Mouse (Mus musculus) kidney, postnatal 0 days (tissue): ENCODE results near the gene Slc39a3. TPM values are rescaled to one million over a fixed set of nuclear protein-coding genes. Genes with fewer than 3 reads are reported as not detected.
A peak's percentile ranks its signal among the peaks of the same experiment; 100 is the strongest.

Experiments
- ATAC-seq: fragments of 200-750 bp; cut with Nextera tagmentation; replicated peaks from 2 replicates; pipeline ENCODE4 v1.8.0; 2017; ENCODE audit warnings: low read depth, moderate number of reproducible peaks, moderate TSS enrichment, moderate library complexity; ENCODE audit not compliant: low FRiP score
- DNase-seq: peaks from one replicate; pipeline ENCODE4 v3.0.0-alpha.2; 2016; ENCODE audit warnings: low spot score
- H3K27ac ChIP-seq: fragments of 300-500 bp; sonication (generic); 2 replicates; pipeline ENCODE4 v1.5.1; 2014; ENCODE audit warnings: mild to moderate bottlenecking
- H3K27me3 ChIP-seq: fragments of 300-500 bp; sonication (generic); 2 replicates; pipeline ENCODE4 v1.6.1; 2014; ENCODE audit warnings: low read length, mixed read lengths; ENCODE audit not compliant: insufficient read depth
- H3K36me3 ChIP-seq: fragments of 300-500 bp; sonication (generic); 2 replicates; pipeline ENCODE4 v1.6.1; 2014; ENCODE audit warnings: low read length, mixed read lengths; ENCODE audit not compliant: insufficient read depth
- H3K4me1 ChIP-seq: fragments of 300-500 bp; sonication (generic); replicated peaks from 2 replicates; pipeline ENCODE4 v1.6.1; 2014; ENCODE audit warnings: antibody characterized with exemption, low read length, mixed read lengths; ENCODE audit not compliant: insufficient read depth
- H3K4me2 ChIP-seq: fragments of 300-500 bp; sonication (generic); 2 replicates; pipeline ENCODE4 v1.6.1; 2014; ENCODE audit warnings: mild to moderate bottlenecking, low read length, moderate library complexity, mixed read lengths
- H3K4me3 ChIP-seq: fragments of 300-500 bp; sonication (generic); replicated peaks from 2 replicates; pipeline ENCODE4 v1.5.1; 2014; ENCODE audit warnings: low read depth, low read length
- H3K9ac ChIP-seq: fragments of 300-500 bp; sonication (generic); 2 replicates; pipeline ENCODE4 v1.6.1; 2014; ENCODE audit warnings: low read depth, low read length
- H3K9me3 ChIP-seq: fragments of 300-500 bp; sonication (generic); replicated peaks from 2 replicates; pipeline ENCODE4 v1.6.1; 2016; ENCODE audit warnings: low read length, inconsistent platforms, mixed read lengths
- CTCF ChIP-seq: IDR thresholded peaks from 2 replicates; pipeline ENCODE4 v1.5.1; 2016; ENCODE audit warnings: antibody characterized with exemption, low read depth, mild to moderate bottlenecking, moderate library complexity
- WGBS: fragments of 180-500 bp; shearing (Covaris S2); extraction: QIAGEN DNeasy Blood & Tissue Kit; methylation state at CpG from one replicate; pipeline ENCODE4 v1.1.7; 2014; 5-methylcytosine and 5-hydroxymethylcytosine counted together
- polyA plus RNA-seq: library from polyadenylated mRNA; unstranded; fragments of >200 nt; fragmentation: Nextera tagmentation; extraction: Ambion mirVana; gene quantifications from 2 replicates; pipeline ENCODE4 v1.2.1, GENCODE M21; 2015

The Slc39a3 gene
- polyA plus RNA-seq, 1 experiment from 2014 or later, result 13.4 TPM

GRCm38 (mm10) chr10:81016645-81017044 is 20.6 kb downstream of the Slc39a3 start:
- H3K9me3 ChIP-seq, result no peaks in the 10 kb centered on the region
- no peak overlapping the region for H3K27ac ChIP-seq
- no peaks in the 10 kb centered on the region; the same call in 1 of the 2 replicates for H3K4me1 ChIP-seq
- DNase-seq (peak; percentile 54), ATAC-seq (no peak)
- H3K4me2 ChIP-seq, result no peak overlapping the region
- no peak overlapping the region for H3K9ac ChIP-seq
- no peaks in the 10 kb centered on the region for H3K27me3 ChIP-seq
- peak; percentile 86 for TF ChIP-seq CTCF
- H3K4me3 ChIP-seq, result no peak overlapping the region
- H3K36me3 ChIP-seq, result no peaks in the 10 kb centered on the region
- 11% methylated on average over 7 of the region's 7 CpGs for WGBS

DNA sequence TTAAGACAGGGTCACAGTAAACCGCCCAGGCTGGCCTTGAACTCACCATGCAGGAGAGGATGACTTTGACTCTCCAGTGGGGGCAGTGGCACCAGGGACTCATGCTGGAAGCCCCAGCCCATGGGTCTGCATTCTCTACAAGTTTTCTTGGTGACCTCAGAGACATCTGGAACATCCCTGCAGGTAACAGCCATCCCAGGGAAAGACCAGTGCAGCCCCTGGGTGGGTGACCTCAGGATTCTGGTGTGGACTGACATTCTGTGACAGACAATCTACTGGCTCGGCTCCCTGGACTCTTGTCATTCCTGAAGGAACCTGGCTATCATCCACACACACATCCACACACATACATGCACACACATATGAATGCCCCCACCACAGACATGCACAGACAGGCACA is 21.6 kb downstream of the Slc39a3 start:
- TF ChIP-seq CTCF, result no peak
- no peak overlapping the region for H3K27ac ChIP-seq
- no peaks in the 10 kb centered on the region for H3K27me3 ChIP-seq
- no peak for ATAC-seq
- no peaks in the 10 kb centered on the region for H3K36me3 ChIP-seq
- no peak overlapping the region for H3K4me3 ChIP-seq
- 80% methylated on average over 2 of the region's 2 CpGs for WGBS
- H3K9ac ChIP-seq, result no peak overlapping the region
- DNase-seq, result no peak
- H3K9me3 ChIP-seq, result no peaks in the 10 kb centered on the region
- H3K4me1 ChIP-seq, result no peaks in the 10 kb centered on the region; the same call in 1 of the 2 replicates
- no peak overlapping the region for H3K4me2 ChIP-seq

DNA sequence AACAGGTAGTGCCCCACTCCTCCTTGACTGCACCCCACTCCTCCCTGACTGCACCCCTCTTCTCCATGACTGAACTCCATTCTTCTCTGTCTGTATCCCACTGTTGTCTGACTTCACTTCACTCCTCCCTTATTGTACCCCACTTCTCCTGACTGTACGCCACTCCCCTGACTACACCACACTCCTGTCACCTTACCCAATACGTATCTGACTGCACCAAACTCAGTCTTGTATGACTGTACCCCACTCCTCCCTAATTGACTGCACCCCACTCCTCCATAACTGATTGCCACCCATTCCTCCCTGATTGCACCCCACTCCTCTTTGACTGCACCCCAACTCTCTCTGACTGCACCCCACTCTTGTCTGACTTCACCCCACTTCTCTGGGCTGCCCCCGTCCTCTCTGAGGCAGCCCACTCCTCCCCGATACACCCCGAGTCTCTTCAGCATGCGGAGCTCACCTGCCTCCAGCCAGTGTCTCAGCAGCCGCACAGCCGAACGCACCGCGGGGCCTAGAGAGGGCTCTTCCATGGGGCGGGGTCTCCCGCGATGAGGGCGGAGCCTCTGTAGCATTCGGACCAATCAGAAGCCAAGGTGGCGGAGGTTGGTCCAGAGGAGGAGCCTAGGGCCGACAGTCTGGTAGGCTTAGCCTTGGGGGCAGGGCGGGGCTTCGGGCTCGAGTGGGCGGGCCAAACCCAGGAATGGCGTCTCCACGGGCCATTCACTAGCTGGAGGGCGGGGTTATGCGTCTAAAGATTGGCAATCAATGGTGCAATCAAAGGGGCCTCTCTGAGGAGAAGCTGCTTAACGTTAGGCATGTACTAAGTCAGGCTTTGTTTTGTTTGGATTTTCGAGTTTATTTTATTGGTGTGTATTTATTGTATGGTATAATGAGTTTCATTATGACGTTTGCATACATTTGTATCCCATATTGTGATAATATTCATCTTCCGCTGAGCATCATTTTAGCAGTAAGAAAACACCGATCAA is 22.5 kb downstream of the Slc39a3 start, which contains the start of gene Gng7:
Gng7 (minus strand) TSS at position 553 of the 992 bp plus-strand sequence.
- peak within 1 kb of the TSS; percentile 59 for H3K4me2 ChIP-seq
- 8% methylated on average over 31 of the region's 31 CpGs for WGBS
- peak within 1 kb of the TSS; percentile 32 for H3K4me3 ChIP-seq
- no peaks in the 10 kb centered on the region; the same call in 1 of the 2 replicates for H3K4me1 ChIP-seq
- no peaks in the 10 kb centered on the region for H3K27me3 ChIP-seq
- peak; percentile 99 for ATAC-seq
- H3K36me3 ChIP-seq, result no peaks in the 10 kb centered on the region
- H3K27ac ChIP-seq, result no peak within 1 kb of the TSS
- TF ChIP-seq CTCF, result no peak
- H3K9ac ChIP-seq, result peak within 1 kb of the TSS; percentile 48
- no peaks in the 10 kb centered on the region for H3K9me3 ChIP-seq
- DNase-seq, result peak; percentile 99

DNA sequence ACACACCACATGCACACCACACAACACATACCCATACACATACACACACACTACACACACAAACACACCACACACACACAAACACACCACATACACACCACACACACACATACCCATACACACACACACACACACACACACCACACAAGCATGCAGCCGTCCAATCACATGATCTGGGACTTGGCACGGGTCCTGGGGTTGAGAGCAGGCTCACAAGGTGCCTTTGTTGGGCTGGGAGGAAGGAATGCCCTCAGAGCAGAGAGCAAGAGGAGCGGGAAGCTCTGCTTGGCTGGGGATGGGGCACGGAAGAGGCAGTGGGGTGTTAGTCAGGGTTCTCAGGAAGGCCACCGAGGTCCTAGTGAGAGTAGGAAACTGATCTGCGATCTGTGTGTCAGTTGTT is 26.4 kb downstream of the Slc39a3 start:
- H3K9me3 ChIP-seq, result no peaks in the 10 kb centered on the region
- H3K4me1 ChIP-seq, result no peaks in the 10 kb centered on the region; the same call in 1 of the 2 replicates
- 73% methylated on average over 6 of the region's 6 CpGs for WGBS
- no peak for ATAC-seq
- H3K27ac ChIP-seq, result no peak overlapping the region
- H3K27me3 ChIP-seq, result no peaks in the 10 kb centered on the region
- TF ChIP-seq CTCF, result no peak
- H3K36me3 ChIP-seq, result no peaks in the 10 kb centered on the region
- H3K4me3 ChIP-seq, result no peak overlapping the region
- no peak overlapping the region for H3K4me2 ChIP-seq
- no peak overlapping the region for H3K9ac ChIP-seq
- DNase-seq, result no peak

DNA sequence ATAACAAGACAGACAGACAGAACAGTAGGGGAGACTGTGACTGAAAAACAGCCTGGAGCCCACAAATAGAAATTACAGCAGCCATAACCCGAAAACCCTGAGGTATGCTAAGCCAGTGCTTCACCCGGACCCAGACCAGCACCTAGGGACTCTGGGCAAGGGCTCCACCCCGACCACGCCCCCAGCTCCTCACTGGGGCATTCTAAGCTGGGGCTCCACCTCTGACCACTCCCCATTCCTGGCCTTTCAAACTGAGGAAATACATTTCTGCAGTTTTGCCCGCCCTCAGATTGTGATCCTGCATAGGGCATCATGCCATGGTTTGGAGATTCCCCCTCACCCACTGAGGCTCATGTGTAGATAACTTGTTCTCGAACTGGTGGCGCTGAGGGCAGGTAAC is 30.0 kb downstream of the Slc39a3 start:
- no peak for TF ChIP-seq CTCF
- Histone ChIP-seq H3K27me3 (no peaks in the 10 kb centered on the region), H3K36me3 (no peaks in the 10 kb centered on the region), H3K27ac (no peak overlapping the region), H3K4me1 (no peaks in the 10 kb centered on the region), H3K4me3 (no peak overlapping the region), H3K9ac (no peak overlapping the region), H3K9me3 (no peaks in the 10 kb centered on the region), H3K4me2 (no peak overlapping the region)
- WGBS, result 33% methylated on average over 7 of the region's 7 CpGs
- no peak for ATAC-seq
- DNase-seq, result no peak

GRCm38 (mm10) chr10:81006005-81006677 is 31.1 kb downstream of the Slc39a3 start:
- Histone ChIP-seq H3K36me3 (no peaks in the 10 kb centered on the region), H3K4me2 (no peak overlapping the region), H3K27me3 (no peaks in the 10 kb centered on the region), H3K9me3 (no peaks in the 10 kb centered on the region), H3K4me1 (no peaks in the 10 kb centered on the region), H3K27ac (no peak overlapping the region), H3K4me3 (no peak overlapping the region), H3K9ac (no peak overlapping the region)
- 89% methylated on average over 7 of the region's 7 CpGs for WGBS
- no peak for TF ChIP-seq CTCF
- DNase-seq (no peak), ATAC-seq (no peak)
